Mouse (Mus musculus) liver, embryonic 14.5 days (tissue): Measurements from ENCODE around the gene Plac9a. TPM values are rescaled to one million over a fixed set of nuclear protein-coding genes. Genes with fewer than 3 reads are reported as not detected.
"Not testable (repeated sequence)": the region's sequence is repeated elsewhere in the genome, so short reads cannot be mapped to it uniquely, and the experiment has no call there.

Source experiments
- ATAC-seq: fragments of 200-750 bp; cut with Nextera tagmentation; 2 replicates; pipeline ENCODE4 v1.8.0; 2017; ENCODE audit warnings: moderate number of reproducible peaks, mild to moderate bottlenecking, moderate library complexity; ENCODE audit not compliant: insufficient read depth
- DNase-seq, 3 experiments: peaks; one replicate each; pipeline ENCODE4 v3.0.0-alpha.2; 2012 to 2013; ENCODE audit warnings: low read depth in 3 of 3, low spot score in 3 of 3
- H3K27ac ChIP-seq: fragments of 300-500 bp; sonication (generic); 2 replicates; pipeline ENCODE4 v1.5.1; 2014; ENCODE audit warnings: moderate library complexity, mild to moderate bottlenecking, control low read depth, inconsistent platforms
- H3K27me3 ChIP-seq: fragments of 300-500 bp; sonication (generic); 2 replicates; pipeline ENCODE4 v1.6.1; 2014; ENCODE audit warnings: mild to moderate bottlenecking, low read length, moderate library complexity; ENCODE audit not compliant: control insufficient read depth, insufficient read depth
- H3K36me3 ChIP-seq: fragments of 300-500 bp; sonication (generic); replicated peaks from 2 replicates; pipeline ENCODE4 v1.6.1; 2014; ENCODE audit warnings: low read depth; ENCODE audit not compliant: control insufficient read depth, insufficient read depth
- H3K4me1 ChIP-seq, 2 experiments: fragments of 200-500 bp in 1 of 2; fragments of 300-500 bp in 1 of 2; sonication (generic) in 1 of 2; replicated peaks; 2 replicates each; pipeline ENCODE4 v1.6.1; 2012 to 2014; ENCODE audit warnings: antibody characterized with exemption in 1 of 2, inconsistent platforms in 1 of 2, low read length in 1 of 2; ENCODE audit not compliant: control insufficient read depth in 2 of 2, insufficient read depth in 2 of 2
- H3K4me2 ChIP-seq: fragments of 300-500 bp; sonication (generic); 2 replicates; pipeline ENCODE4 v1.6.1; 2014; ENCODE audit warnings: low read depth, mild to moderate bottlenecking, control low read depth, moderate library complexity
- H3K4me3 ChIP-seq, 2 experiments: fragments of 200-500 bp in 1 of 2; fragments of 300-500 bp in 1 of 2; sonication (generic) in 1 of 2; 2 replicates each; pipeline ENCODE4 v1.5.1; 2012 to 2014; ENCODE audit warnings: low read depth in 2 of 2, low read length in 2 of 2, mild to moderate bottlenecking in 2 of 2, control low read depth in 1 of 2, inconsistent platforms in 1 of 2, moderate library complexity in 1 of 2; ENCODE audit not compliant: insufficient read depth in 1 of 2
- H3K9ac ChIP-seq: fragments of 300-500 bp; sonication (generic); replicated peaks from 2 replicates; pipeline ENCODE4 v1.6.1; 2014; ENCODE audit warnings: mild to moderate bottlenecking, control low read depth, moderate library complexity
- H3K9me3 ChIP-seq: fragments of 300-500 bp; sonication (generic); 2 replicates; pipeline ENCODE4 v1.6.1; 2016; ENCODE audit warnings: low read length, mixed read lengths; ENCODE audit not compliant: control insufficient read depth
- WGBS: fragments of 180-500 bp; shearing (Covaris S2); extraction: QIAGEN DNeasy Blood & Tissue Kit; methylation state at CpG from one replicate; pipeline ENCODE4 v1.1.7; 2014; ENCODE audit not compliant: insufficient replicate concordance; 5-methylcytosine and 5-hydroxymethylcytosine counted together
- polyA plus RNA-seq, 2 experiments: library from polyadenylated mRNA; depleted of rRNA in 1 of 2; stranded (reverse) in 1 of 2; unstranded in 1 of 2; fragments of >200 nt; fragmentation: Nextera tagmentation in 1 of 2; extraction: Ambion mirVana in 1 of 2; gene quantifications; 2 replicates each; pipeline versions ENCODE4 v1.2.1 to v1.2.3; 2012 to 2014

Plac9a gene
- polyA plus RNA-seq (2012; rRNA removed) (0.21 TPM in 1 of 2 replicates, not detected in the other), polyA plus RNA-seq (2014; fragmentation: Nextera tagmentation; extraction: Ambion mirVana) (1.2 TPM in 1 of 2 replicates, not detected in the other)

DNA sequence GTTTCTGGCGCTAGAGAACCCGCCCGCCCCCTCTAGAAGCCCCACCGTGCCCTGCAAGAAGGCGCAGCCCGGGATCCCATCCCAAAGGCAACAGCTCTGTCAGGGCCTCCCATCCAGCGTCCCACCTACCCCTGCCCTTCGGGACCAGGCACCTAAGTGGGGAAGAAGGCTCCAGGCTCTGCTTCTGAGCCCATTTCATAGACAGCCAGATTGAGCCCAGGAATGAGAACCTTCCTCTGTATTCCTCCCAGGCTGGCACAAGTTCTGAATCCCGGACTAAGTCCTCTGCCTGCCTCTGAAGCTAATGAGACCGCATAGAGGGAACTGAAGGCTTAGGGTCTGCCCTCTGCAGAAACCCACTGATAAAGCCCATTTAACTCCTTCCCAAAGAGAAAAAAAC, at the start of gene Plac9a:
TSS of gene Plac9a (minus strand) at position 101 of the 400 bp plus-strand sequence.
- H3K27me3 ChIP-seq, H3K36me3 ChIP-seq, H3K4me2 ChIP-seq, H3K4me1 ChIP-seq, ATAC-seq, H3K4me3 ChIP-seq, H3K9me3 ChIP-seq, H3K27ac ChIP-seq, H3K9ac ChIP-seq, DNase-seq: not testable (repeated sequence)
- WGBS: no CpG with 5 or more reads among the region's 10 CpGs

GRCm38 (mm10) chr14:25938004-25938403, 35.1 kb upstream of the Plac9a start, which contains the start of gene Cphx1:
Cphx1 (plus strand) TSS chr14:25938304.
- DNase-seq, H3K9me3 ChIP-seq, H3K4me2 ChIP-seq, H3K4me1 ChIP-seq, H3K27ac ChIP-seq, H3K9ac ChIP-seq, H3K27me3 ChIP-seq, H3K4me3 ChIP-seq, ATAC-seq, H3K36me3 ChIP-seq: not testable (repeated sequence)
- WGBS: no CpG with 5 or more reads among the region's 8 CpGs

DNA sequence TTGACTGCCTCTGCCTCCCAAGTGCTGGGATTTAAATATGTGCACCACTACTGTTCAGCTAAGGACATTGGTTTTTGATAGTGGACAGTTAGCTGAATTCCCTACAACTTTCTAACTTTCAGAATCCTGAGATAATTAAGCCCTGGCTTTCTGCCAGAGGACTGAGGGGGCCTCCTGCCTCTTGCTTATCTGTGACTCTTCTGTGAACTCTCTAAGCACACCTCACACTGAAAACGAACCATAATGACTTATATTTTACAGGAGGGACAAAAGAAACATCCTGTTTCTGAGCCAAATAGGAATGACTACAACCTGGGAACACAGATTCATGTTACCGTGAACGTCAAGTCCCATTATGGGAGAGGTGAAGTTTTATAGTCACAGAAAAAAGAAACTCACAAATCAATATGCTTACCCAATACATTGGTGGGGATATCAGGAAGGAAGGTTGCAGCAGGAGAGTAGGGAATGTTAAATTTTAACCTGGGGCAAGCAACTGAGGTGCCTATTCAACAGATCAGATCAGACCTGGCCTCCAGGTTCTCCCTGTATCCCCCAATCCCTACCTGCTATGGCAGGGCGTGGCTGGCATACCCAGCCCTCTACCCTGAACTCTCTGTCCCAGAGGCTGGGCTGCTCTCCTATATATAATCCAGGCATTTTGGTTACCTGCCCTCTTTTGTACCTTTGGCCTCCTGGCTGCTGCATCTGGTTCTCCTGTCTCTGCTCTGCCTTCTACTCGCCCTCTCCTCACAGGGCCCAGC, 34.1 kb upstream of the Plac9a start:
- H3K4me1 ChIP-seq, H3K9ac ChIP-seq, H3K4me3 ChIP-seq, H3K36me3 ChIP-seq, H3K4me2 ChIP-seq, H3K9me3 ChIP-seq, H3K27me3 ChIP-seq, H3K27ac ChIP-seq, DNase-seq: not testable (repeated sequence)
- WGBS: no CpG with 5 or more reads among the region's 5 CpGs
- peak; percentile 77 for ATAC-seq

GRCm38 (mm10) chr14:25927562-25927881, 24.6 kb upstream of the Plac9a start, which contains the start of gene Tmem254a:
Tmem254a (minus strand) TSS chr14:25927672.
- WGBS: no CpG with 5 or more reads among the region's 10 CpGs
- H3K27ac ChIP-seq, H3K4me2 ChIP-seq, H3K27me3 ChIP-seq, H3K4me3 ChIP-seq, H3K9ac ChIP-seq, DNase-seq, H3K36me3 ChIP-seq, H3K4me1 ChIP-seq, H3K9me3 ChIP-seq: not testable (repeated sequence)
- peak; percentile 89 for ATAC-seq

GRCm38 (mm10) chr14:25926814-25927561, 24.1 kb upstream of the Plac9a start:
- H3K36me3 ChIP-seq, H3K4me3 ChIP-seq, H3K4me1 ChIP-seq, DNase-seq, H3K9me3 ChIP-seq, H3K4me2 ChIP-seq, H3K9ac ChIP-seq, H3K27ac ChIP-seq, H3K27me3 ChIP-seq: not testable (repeated sequence)
- no CpG with 5 or more reads among the region's 44 CpGs for WGBS
- peak; percentile 76 for ATAC-seq

- WGBS: no CpG with 5 or more reads among the region's 5 CpGs
- DNase-seq: not testable (repeated sequence)
Observed at GRCm38 (mm10) chr14:25918427-25919170, 15.7 kb upstream of the Plac9a start.

DNA sequence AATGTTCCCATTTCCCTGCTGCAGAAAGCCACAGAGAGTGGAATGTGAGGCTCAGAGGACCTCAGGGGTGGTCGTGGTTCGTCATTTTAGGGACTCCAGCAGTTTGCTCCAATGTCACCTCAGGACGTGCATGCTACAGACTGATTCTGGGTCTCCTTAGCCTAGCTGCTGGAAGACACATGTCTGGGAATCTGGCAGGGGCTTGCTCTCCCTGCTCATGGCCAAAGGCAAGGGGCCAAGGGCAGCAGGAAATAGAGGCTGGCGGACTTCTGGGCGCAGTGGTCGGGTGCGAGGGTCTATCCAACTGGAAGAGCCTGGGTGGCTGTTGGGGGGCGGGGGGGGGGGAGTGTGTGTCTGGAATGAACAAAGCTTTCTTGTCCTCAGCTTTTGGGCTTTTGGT, 6.1 kb upstream of the Plac9a start:
- not testable (repeated sequence) for H3K4me3 ChIP-seq, ATAC-seq, H3K9ac ChIP-seq, H3K9me3 ChIP-seq, H3K4me1 ChIP-seq, H3K27me3 ChIP-seq, H3K27ac ChIP-seq, H3K4me2 ChIP-seq, DNase-seq, H3K36me3 ChIP-seq
- WGBS: no CpG with 5 or more reads among the region's 8 CpGs

More at GRCm38 (mm10) chr14:25918427-25919170, 15.7 kb upstream of the Plac9a start:
- H3K27ac ChIP-seq, ATAC-seq, H3K9me3 ChIP-seq, H3K4me2 ChIP-seq, H3K4me3 ChIP-seq, H3K36me3 ChIP-seq, H3K27me3 ChIP-seq, H3K9ac ChIP-seq, H3K4me1 ChIP-seq: not testable (repeated sequence)
